Mouse (Mus musculus): ENCODE measurements at regions not wholly inside any gene's neighbourhood (a gene's known extent, or its start where the extent isn't known, plus 50 kb on each side); places are given as distances from the start of the nearest gene placed in this dataset.
"Not testable (repeated sequence)": the region's sequence is repeated elsewhere in the genome, so short reads cannot be mapped to it uniquely, and the experiment has no call there.

GRCm38 (mm10) chrX:162359767-162360545 is 200.4 kb upstream of the Nhs start:
- peak; percentile 26 to 31 for DNase-seq (ENCODE audit: low spot score in 2 of 2)

DNA sequence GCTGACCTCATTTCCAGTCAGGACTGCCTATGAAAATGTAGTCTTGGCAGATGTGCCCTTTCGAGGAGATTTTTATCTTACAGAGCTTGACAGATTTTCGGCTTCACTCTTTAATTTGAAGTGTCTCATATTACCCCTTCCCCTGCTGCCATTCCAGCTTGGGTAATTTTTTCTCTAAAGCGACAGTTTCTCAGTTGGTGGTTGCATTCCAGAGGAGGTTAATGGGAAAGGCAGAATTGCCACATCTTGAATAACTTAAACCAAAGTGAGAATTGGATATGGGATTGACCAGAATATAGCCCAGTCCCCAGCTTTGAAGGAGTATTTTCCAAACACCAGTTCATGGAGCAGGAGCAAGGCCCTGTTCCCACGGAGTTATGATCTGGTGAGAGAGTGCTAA is 188.8 kb upstream of the Nhs start:
- no peak for DNase-seq (ENCODE audit: low spot score in 2 of 2)

DNA sequence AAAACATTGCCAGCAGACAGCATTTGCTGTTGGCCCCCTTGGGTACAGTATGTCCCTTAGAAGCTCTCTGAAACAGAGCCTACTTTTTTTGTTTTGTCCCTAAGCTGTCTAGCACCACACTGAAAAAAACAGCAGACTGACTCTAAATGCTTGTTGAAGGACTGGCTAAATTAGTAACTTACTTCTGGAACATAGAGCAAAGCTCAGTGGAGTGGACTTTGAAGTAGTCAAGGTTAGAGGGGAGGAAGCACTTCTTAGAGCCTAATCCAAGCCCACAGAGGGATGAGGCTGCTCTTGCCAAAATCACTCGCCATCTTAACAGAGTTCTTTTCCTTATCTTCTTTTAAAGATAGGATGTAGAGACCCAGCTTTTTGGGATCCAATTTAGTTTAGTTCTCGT is 188.4 kb upstream of the Nhs start:
- no peak for DNase-seq (ENCODE audit: low spot score in 2 of 2)

DNA sequence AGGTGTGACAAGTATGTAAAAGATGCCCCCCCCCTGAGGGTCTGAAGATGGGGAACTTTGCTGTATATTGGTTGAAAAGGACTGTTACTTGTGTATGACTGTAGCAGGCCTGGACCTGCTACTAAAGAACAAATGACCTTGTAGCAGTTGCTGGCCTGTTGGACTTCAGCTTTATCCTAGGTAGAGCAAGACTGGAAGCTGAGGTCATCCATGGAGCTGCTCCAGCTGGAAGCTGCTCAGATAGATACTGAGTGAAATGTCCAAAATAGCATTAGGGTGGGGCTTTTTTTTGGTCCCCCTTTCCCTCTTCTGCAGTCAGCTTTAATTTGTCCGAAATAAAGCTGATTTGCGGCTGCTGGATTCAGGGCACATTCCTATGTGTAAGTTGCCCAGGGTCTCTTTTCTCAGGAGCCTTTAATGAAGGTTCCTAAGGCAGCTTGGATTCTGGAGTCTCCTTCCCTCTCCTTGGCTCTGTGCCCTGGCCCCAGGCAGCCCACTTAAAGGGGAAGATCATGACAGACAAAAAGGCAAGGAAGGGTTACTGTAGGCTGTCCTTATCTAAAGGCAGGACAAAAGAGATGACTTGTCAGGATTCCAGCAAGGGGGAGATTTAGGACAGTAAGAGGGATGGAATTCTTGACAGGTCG is 186.1 kb upstream of the Nhs start:
- DNase-seq (ENCODE audit: low spot score in 2 of 2) = peak in 1 of 2 experiments; percentile 11

- DNase-seq (ENCODE audit: low spot score in 2 of 2) = no peak
These were observed 172.6 kb upstream of the Nhs start for GRCm38 (mm10) chrX:162332121-162332520.

DNA sequence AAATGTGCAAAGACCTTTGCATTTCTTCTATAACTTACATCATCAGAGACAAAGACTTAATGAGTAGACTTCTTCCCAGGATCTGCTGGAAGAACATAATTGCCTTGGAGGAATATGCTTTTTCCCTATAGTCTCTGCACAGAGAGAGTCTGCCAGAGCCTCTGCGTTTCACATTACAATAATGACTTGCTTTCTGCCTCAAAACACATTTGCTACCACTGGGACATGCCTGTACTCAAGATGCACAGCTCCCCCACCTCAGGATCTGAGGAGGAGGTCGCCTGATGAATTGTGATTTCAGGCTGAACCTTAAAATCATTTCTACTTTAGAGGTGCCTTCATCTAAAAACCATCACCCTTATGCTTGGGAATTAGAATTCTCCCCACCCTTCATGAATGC is 148.1 kb upstream of the Nhs start:
- DNase-seq (ENCODE audit: low spot score in 2 of 2) = no peak

DNA sequence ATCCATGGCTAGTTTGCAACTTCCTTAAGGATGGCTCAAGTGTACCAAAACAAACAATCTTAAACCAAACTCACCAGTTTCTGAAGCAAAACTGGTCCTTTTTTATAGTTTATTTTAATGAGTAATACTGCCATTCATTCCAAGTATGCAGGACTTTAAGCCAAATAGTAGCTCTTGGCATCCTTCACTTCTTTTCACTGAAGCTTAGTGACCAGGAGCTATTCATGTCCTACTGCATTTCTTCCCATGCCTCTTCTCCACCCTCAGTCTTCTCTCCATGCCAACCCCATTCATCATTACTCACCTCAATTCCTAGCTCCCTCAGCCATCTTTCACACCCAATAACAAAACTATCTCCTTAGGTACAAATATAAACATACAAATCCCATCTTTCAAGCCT is 144.6 kb upstream of the Nhs start:
- DNase-seq (ENCODE audit: low spot score in 2 of 2) = no peak

- DNase-seq (ENCODE audit: low spot score in 2 of 2) = no peak
These were observed 143.3 kb upstream of the Nhs start for GRCm38 (mm10) chrX:162302788-162303187.

DNA sequence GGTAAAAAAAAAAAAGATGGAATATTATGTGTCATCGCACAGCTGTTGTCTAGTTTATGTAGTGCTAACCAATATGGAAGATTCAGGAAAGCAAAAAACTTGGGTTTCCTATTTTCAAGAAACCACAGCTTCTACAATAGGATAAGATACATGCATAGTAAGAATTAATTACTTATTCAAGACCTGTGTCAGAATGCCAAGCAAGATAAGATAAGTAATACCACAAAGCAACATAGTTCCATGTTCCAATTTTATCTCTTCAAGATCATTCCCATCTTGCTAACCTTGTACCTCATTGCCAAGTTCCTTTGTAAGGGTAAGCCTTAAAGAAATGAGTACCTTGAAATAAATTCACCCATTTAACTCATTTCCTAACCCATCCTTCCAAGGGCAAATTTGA is 131.7 kb upstream of the Nhs start:
- DNase-seq (ENCODE audit: low spot score in 2 of 2) = no peak

DNA sequence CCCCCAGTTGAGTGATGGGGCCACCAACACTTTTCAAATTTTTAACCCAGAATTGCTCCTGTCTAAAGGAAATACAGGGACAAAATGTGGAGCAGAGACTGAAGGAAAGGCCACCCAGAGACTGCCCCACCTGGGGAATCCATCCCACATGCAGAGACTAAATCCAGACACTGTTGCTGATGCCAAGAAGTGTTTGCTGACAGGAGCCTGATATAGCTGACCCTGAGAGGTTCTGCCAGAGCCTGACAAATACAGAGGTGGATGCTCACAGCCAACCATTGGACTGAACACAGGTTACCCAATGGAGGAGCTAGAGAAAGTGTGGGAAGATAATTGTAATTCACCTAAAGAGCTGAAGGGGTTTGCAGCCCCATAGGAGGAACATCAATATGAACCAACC is 126.6 kb upstream of the Nhs start:
- DNase-seq (ENCODE audit: low spot score in 2 of 2) = not testable (repeated sequence)

DNA sequence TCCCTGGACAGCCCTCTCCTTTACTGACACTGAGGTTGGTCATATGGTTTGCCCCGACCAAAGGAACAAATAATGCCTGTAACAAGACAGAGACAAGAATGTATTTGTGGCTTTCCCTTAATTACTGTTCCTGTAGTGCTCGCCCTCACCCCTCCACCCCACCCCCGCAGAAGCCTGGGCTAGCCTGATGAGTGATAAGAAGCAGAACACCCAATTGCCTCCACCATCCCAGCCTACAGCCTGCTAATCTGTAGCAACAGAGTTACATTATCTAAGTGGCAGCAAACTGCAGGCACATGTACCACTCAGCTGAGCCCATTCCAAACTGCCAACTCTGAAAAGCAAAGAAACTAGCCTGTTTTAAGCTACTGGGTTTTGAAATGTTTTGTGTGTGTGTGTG is 124.7 kb upstream of the Nhs start:
- no peak for DNase-seq (ENCODE audit: low spot score in 2 of 2)

- no peak for DNase-seq (ENCODE audit: low spot score in 2 of 2)
These were observed 123.2 kb upstream of the Nhs start for GRCm38 (mm10) chrX:162282690-162283089.

GRCm38 (mm10) chrX:162278834-162279708 is 119.5 kb upstream of the Nhs start:
- peak in 1 of 2 experiments; percentile 46 for DNase-seq (ENCODE audit: low spot score in 2 of 2)

DNA sequence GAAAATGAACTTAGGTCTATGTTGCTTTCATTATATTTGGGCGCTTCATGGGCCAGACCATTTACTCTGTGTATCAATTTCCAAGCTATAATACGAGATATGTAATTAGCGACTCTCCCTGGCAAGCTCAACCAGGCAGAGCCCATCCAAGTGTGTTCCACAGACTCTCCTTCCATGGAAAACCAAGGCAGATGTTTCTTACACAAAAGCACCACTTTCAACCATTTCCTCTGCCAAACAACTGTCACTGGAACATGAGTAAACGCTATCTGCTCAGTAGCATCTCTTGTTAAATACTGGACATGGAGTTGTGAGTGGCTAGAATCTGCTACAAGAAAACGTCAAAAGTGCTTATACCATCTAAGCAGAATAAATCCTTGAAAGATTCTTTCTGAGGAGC is 115.1 kb upstream of the Nhs start:
- no peak for DNase-seq (ENCODE audit: low spot score in 2 of 2)

GRCm38 (mm10) chrX:162271189-162271588 is 111.7 kb upstream of the Nhs start:
- no peak for DNase-seq (ENCODE audit: low spot score in 2 of 2)

DNA sequence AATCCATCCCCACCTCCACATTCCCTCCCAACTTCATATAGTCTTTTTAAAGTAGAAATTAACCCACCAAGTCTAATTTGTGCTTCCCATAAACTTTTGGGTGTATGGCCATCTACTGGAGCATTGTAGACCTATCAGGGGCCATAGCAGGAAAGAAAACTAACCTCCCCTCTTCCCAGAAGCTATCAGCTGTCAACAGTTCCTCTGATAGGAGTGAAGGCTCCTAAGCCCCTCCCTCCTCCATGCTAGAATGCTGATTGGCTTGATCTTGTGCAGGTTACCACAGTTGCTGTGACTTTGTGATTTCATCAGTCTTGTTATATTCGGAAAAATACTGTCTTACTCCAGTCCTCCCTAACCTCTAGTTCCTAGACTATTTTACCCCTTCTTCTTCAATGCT is 109.4 kb upstream of the Nhs start:
- DNase-seq (ENCODE audit: low spot score in 2 of 2) = no peak

- DNase-seq (ENCODE audit: low spot score in 2 of 2) = no peak
These were observed 108.6 kb upstream of the Nhs start for GRCm38 (mm10) chrX:162268112-162268511.

- DNase-seq (ENCODE audit: low spot score in 2 of 2) = peak in 1 of 2 experiments; percentile 8
These were observed 108.1 kb upstream of the Nhs start for GRCm38 (mm10) chrX:162267679-162268078.

- no peak for DNase-seq (ENCODE audit: low spot score in 2 of 2)
These were observed 107.2 kb upstream of the Nhs start for GRCm38 (mm10) chrX:162266769-162267168.

DNA sequence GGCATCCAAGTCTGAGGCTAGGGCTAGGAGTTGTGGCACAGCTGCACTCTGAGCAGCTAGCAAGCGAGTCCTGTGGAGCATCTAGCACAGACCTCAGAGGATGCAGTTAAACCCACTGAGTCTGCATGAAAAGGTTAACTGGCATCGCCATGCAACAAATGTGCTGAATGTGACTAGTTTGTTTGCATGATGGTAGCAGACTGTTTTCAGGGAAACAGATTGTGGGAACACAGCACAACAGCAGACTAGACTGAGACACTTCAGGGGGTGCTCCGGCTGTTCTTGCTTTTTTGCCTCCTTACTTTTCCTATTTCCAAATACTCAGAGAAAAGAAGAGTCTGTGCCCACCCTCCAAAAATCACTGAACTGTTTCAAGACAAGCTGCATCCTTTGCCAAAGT is 97.9 kb upstream of the Nhs start:
- no peak for DNase-seq (ENCODE audit: low spot score in 2 of 2)

DNA sequence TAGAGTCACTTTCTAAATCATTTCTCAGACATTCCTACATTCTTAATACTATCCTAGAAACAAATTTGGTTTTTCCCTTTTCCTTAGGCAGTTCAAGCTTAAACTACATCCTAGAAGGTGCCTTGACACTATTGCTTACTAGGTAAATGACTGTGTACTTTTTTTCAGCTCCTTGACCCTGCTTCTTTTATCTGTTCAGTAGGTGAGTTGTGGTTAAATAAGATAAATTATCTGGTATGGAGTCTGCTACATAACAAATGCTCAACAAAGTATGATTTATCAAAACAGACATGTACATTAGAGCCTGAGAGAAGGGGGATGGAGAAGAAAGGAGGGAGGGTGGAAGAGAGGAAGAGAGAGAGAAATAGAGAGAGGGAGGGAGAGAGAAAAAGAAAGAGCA is 96.3 kb upstream of the Nhs start:
- no peak for DNase-seq (ENCODE audit: low spot score in 2 of 2)

DNA sequence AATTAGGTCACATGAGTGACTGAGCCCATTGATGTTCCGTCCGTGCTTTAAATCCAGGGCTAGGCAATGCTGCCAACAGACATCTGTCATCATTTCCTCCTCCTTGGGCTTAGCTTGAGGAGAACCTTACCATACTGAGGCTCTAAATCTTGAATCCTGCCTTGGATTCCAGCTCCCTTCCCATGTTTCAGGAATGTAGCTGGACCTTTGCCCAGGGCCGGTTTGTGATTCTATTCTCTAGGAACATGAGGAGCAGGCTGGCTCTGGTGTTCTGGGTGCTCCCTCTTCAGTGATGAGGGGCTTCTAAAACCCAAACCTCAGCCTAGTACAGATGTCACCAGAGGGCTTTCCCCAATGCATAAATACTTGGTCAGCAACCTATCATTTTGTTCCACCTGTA is 81.8 kb upstream of the Nhs start:
- DNase-seq (ENCODE audit: low spot score in 2 of 2) = no peak

Measured in gastrocnemius, postnatal 4 days (tissue).